Mouse (Mus musculus) spleen, embryonic (tissue): ENCODE measurements around the gene Tnmd.

Experiments
- CTCF ChIA-PET: fragments of 350-600 bp; sonication (Branson Sonifier 250); formaldehyde crosslinking; loops from one replicate; lab custom pipeline; 2022; lab: Charles Lee

Tnmd gene

GRCm38 (mm10) chrX:133850680-133851079 is at the start of gene Tnmd:
Gene Tnmd, plus strand, starts transcription at chrX:133850980.
- CTCF ChIA-PET: no interaction called here

DNA sequence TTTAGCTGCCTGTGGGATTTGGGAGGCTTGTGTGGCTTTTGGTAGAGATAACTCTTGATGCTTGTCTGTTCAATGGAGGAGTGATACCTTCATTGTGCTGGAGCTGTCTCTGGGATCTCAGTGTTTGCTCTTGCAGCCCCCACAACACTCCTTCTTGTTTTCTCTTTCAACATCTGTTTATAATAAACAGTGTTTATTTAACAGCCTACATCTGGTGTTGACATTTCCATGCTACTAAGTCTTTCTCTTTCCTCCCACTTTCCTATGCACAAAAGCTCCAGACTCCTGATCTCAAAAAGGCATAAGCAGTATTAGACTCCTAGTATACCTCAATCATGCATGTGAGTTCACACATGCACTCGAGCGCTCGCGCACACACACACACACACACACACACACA is 2.9 kb downstream of the Tnmd start:
- CTCF ChIA-PET: no interaction called here

GRCm38 (mm10) chrX:133869743-133870142 is 19.0 kb downstream of the Tnmd start:
- CTCF ChIA-PET: no interaction called here

DNA sequence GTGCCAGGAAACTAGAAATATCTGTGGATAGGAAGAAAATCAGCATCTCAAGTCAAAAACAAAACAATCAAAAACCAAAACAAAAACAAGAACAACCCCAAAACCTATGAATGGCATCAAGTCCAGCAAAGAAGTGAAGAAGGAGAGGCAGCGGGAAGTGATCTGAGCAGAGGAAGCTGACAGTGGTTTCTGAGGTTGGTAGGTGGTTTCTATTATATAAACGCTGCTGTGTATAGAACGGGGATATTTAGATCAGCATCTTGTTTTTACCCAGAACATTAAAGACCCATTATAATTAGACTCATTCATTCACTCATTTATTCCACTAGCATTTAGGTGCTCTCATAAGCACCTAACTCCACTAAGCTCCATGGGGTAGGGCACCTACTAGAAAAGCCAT is 36.5 kb downstream of the Tnmd start:
- CTCF ChIA-PET: no interaction called here

- CTCF ChIA-PET: no interaction called here
Measured at GRCm38 (mm10) chrX:133888111-133888510, 37.3 kb downstream of the Tnmd start.

DNA sequence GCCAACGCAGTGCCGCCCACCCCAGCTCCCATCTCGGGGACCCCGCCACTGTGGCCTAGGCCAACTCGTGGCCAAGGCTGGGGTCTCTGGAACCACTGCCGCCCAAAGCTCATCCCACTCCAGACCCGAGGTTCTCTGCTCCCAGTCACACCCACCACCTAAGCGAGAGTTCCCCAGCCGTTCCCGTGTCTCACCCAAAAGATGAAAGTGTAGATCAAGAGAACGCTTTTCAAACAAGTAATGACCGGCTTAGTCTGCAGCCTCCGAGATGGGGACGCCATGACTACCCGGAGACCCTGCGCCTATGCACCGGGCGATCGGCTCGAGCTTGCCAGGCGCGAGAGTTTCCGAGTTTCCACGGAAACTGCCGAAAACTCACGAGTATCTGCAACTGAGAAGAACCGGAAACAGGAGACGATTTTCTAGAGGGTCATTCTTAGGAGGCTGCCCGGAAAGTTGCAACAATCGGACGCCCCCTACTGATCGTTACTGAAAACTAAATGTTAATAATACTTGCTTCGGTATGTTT is 47.3 kb downstream of the Tnmd start, which contains the start of gene Tspan6:
Gene Tspan6, minus strand, starts transcription at position 416 of the 529 bp plus-strand sequence.
- CTCF ChIA-PET: no interaction called here

- CTCF ChIA-PET: no interaction called here
Measured at GRCm38 (mm10) chrX:133908261-133908660, 57.5 kb downstream of the Tnmd start, which contains the start of gene Srpx2. Gene Srpx2, plus strand, starts transcription at chrX:133908426.

DNA sequence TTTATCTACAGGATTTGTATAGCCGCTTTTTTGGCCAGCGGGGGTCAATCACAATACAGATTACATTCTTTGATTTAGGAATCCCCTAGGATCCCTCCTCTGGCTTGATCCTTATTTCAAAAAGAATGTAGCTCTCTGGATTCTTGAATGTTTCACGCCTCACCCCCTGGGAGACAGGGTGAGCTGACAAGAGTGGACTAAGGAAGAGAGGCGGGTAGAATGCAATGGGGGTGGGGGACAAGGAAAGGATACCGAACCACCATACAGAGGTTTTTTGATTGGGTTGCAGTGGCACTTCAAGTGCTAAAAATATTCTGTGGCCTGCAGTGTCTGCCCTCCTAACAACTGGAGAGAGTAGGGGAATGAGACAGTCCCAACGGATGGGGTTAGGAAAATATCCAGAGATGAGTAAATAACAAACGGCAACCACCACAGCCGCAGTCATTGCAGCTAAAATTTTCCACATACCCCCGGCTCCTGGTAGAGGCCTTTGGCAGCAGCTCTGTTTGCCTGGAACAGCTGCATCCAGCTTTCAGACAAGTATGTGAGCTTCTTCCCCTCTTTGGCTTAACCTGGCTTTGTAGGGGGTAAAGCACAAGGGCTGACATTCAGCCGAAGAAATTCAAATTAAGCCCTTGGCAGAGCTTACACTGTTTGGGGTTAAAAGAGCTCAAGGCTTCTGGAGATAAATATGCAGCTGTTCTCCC is 60.8 kb downstream of the Tnmd start:
- CTCF ChIA-PET: no interaction called here

DNA sequence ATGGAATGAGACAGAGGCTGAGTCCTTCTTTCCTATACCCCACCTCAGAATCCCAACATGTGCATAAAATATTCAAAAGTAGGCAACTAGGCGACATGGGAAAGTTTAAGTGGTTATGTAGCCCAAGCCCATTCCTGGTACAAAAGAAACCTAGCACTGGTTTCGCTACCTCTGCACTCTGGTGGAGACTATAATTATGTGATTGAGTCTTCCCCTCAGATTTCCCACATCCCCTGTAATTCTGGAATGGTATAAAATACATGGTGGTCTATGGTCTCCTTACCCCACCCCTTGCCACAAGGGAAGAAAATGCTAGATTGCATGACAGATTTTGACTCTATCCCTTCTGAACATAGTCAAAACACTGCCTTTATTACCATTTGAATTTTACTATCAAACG is 62.2 kb downstream of the Tnmd start:
- CTCF ChIA-PET: no interaction called here

DNA sequence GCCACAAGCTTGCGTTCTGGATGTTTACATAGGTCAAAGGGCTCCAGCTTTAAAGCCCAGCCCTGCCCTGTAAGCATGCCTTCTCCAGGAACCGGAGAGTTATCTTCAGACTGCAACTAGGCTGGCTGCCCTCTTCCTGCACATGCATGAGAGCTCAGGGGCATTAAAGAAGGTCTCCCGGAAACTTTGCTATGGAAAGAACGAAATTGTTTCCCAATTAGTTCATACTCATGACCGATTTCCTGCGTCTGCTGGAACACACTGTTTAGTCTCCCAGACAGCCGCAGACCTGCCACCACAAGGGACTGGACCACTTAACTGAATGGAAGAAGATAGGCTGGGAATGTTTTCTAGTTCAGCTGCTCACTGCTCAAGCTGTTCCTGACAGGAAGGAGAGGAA is 63.4 kb downstream of the Tnmd start:
- CTCF ChIA-PET: no interaction called here
